Mouse (Mus musculus): ENCODE results near the gene Nipal3. TPM values are rescaled to one million over a fixed set of nuclear protein-coding genes. Genes with fewer than 3 reads are reported as not detected.

The Nipal3 gene
- polyA plus RNA-seq, 1 experiment, result 1.7 TPM

DNA sequence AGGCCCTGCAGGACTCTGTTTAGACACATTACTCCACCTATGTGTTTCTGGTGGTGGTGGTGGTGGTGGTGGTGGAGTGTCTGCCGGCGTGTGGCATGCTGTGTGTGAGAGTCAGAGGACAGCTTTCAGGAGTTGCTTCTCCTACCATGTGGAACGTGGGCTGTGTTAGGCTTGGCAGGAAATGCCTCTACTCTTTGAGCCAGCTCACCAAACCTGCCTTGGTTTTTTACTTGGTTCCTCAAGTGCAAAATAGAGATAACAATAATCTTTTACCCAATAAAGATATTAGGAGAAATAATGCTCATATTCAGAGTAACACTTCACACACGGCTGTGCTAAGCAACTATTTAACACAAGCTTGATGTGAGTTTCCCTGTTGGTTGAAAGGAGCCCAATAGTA is 65.5 kb downstream of the Nipal3 start:
- no peak overlapping the region for H3K4me3 ChIP-seq (ENCODE audit: insufficient read depth, low read length)
- H3K27ac ChIP-seq (ENCODE audit: insufficient read depth, low read length), result no peak overlapping the region
- no peaks in the 10 kb centered on the region for H3K4me1 ChIP-seq (ENCODE audit: control insufficient read depth, insufficient read depth, low read length)
- TF ChIP-seq POLR2A (IDR thresholded peaks at IDR 0.05; ENCODE audit: low read depth, low read length) (no peak), CTCF (IDR thresholded peaks at IDR 0.05; ENCODE audit: borderline replicate concordance, insufficient read depth, low read length) (no peak)

DNA sequence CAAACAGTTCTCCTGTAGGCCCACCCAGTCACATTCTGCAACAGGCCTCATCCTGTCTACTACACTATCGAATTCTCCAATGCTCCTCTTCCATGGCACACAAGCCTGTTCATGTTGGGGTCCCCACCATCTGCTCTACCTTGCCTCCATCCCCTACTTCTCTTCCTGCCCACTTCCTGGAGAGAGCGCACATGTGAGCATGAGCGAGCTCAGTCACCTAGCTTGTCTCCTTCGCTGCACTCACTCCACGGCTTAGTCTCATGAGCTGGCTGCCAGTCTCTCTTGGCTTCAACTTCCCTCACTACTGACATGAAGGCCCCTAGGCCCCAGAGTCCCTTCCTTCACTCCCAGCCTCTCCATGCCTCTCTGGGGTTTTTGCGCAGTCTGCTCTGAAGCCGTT is 68.3 kb downstream of the Nipal3 start:
- no peaks in the 10 kb centered on the region for H3K4me1 ChIP-seq (ENCODE audit: control insufficient read depth, insufficient read depth, low read length)
- H3K4me3 ChIP-seq (ENCODE audit: insufficient read depth, low read length), result no peak overlapping the region
- no peak overlapping the region for H3K27ac ChIP-seq (ENCODE audit: insufficient read depth, low read length)
- no peak for TF ChIP-seq POLR2A (IDR thresholded peaks at IDR 0.05; ENCODE audit: low read depth, low read length)
- no peak for TF ChIP-seq CTCF (IDR thresholded peaks at IDR 0.05; ENCODE audit: borderline replicate concordance, insufficient read depth, low read length)

DNA sequence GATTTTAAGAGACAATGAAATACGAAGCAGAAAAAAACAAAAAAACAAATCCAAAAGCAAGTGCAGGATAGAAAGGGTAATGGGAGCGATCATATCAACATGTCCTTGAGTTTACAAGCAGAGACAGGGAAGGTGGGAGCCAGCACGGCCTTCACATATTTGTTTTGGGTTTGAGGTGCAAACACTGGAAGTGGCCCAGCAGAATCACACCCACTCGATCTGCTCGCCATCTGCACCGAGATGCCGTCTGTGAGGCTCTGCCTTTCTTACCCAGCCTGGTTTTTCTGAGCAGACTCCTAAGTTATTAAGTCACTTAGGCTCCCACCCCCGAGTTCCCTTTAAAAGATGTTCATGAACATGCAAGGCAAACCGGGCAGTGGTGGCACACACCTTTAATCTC is 69.2 kb downstream of the Nipal3 start:
- no peaks in the 10 kb centered on the region for H3K4me1 ChIP-seq (ENCODE audit: control insufficient read depth, insufficient read depth, low read length)
- no peak for TF ChIP-seq POLR2A (IDR thresholded peaks at IDR 0.05; ENCODE audit: low read depth, low read length)
- TF ChIP-seq CTCF (IDR thresholded peaks at IDR 0.05; ENCODE audit: borderline replicate concordance, insufficient read depth, low read length), result no peak
- H3K4me3 ChIP-seq (ENCODE audit: insufficient read depth, low read length), result no peak overlapping the region
- H3K27ac ChIP-seq (ENCODE audit: insufficient read depth, low read length), result no peak overlapping the region

DNA sequence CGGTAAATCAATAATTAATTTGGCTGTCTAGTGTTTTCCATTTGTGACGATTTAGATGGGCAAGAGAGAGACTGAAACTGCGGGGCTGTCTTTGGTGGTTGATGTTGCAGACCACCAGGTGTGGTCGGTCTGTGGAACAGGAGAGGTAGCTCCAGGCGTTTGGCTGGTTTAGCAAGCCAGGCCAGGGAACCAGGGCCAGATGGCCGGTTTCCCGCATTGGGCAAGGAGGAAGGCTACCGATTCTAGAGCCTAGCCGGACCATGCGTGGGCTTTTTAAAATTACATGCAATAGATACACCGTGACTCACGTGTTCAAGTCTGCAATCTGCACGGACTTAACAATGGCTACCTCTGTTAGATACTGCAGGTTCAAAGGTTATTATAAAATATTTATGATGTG is 73.9 kb downstream of the Nipal3 start:
- Histone ChIP-seq H3K27ac (ENCODE audit: insufficient read depth, low read length) (no peak overlapping the region), H3K4me3 (ENCODE audit: insufficient read depth, low read length) (no peak overlapping the region), H3K4me1 (ENCODE audit: control insufficient read depth, insufficient read depth, low read length) (no peaks in the 10 kb centered on the region)
- TF ChIP-seq CTCF (IDR thresholded peaks at IDR 0.05; ENCODE audit: borderline replicate concordance, insufficient read depth, low read length), result no peak
- no peak for TF ChIP-seq POLR2A (IDR thresholded peaks at IDR 0.05; ENCODE audit: low read depth, low read length)

DNA sequence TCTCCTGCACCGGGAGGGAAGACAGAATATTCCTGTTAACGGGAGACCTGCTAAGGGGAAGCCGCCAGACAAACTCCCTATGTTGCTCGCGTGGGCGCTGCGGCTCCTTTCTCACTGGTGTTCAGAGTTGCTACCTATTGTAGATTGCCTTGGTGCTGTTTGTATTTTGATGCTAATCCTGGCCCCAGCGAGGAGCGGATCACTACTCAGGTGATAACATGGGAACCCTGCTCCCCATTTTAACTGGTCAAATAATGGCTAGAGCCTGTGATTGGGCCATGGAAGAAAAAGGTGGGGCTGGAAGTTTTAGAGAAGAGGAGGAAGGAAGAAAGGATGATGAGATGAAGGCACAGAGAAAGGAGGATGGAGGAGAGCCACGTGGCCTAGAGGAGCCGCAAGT is 74.4 kb downstream of the Nipal3 start:
- TF ChIP-seq CTCF (IDR thresholded peaks at IDR 0.05; ENCODE audit: borderline replicate concordance, insufficient read depth, low read length) (no peak), POLR2A (IDR thresholded peaks at IDR 0.05; ENCODE audit: low read depth, low read length) (no peak)
- no peak overlapping the region for H3K4me3 ChIP-seq (ENCODE audit: insufficient read depth, low read length)

DNA sequence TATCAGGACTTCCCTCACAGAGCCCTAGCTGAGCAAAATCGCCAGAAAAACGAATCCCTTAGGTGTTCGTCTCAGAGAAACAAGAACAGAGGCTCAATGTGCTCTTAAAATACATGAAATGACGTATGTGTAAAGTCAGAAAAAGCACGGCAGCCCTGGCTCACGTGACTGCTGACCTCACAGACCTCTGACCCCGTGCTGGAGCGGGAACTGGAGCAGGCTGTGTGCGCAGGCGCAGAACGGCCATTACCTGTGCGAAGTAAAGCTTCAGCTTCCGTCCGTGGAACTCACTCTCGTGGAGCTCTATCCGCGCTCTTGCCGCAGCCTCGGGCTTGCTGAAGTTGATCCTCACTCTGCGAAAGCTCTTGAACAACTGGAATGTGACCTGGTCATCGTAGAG is 74.8 kb downstream of the Nipal3 start:
- Histone ChIP-seq H3K27ac (ENCODE audit: insufficient read depth, low read length) (no peak overlapping the region), H3K4me3 (ENCODE audit: insufficient read depth, low read length) (no peak overlapping the region), H3K4me1 (ENCODE audit: control insufficient read depth, insufficient read depth, low read length) (no peaks in the 10 kb centered on the region)
- no peak for TF ChIP-seq POLR2A (IDR thresholded peaks at IDR 0.05; ENCODE audit: low read depth, low read length)
- TF ChIP-seq CTCF (IDR thresholded peaks at IDR 0.05; ENCODE audit: borderline replicate concordance, insufficient read depth, low read length), result no peak

More for the DNA sequence above, 74.4 kb downstream of the Nipal3 start:
- Histone ChIP-seq H3K4me1 (ENCODE audit: control insufficient read depth, insufficient read depth, low read length) (no peaks in the 10 kb centered on the region), H3K27ac (ENCODE audit: insufficient read depth, low read length) (no peak overlapping the region)

DNA sequence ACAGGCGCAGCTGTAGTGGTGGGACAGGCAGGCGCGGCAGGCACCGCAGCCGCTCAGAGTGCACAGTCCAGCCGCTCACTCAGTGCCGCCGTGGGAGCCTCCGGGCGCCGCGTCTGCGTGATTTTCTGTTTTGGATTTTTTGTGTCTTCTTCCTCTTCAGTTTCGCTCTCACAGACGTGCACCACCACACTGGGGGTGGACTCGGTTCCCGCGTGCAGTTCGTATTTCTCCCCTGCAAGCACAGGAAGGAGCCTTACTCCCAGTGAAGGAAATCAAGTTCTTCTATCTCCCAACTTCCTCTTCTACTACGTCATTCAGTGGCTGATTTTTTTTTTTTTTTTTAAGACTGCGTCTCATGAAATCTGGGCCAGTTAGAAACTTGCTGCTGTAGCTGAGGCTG is 78.5 kb downstream of the Nipal3 start:
- no peak for TF ChIP-seq POLR2A (IDR thresholded peaks at IDR 0.05; ENCODE audit: low read depth, low read length)
- no peak for TF ChIP-seq CTCF (IDR thresholded peaks at IDR 0.05; ENCODE audit: borderline replicate concordance, insufficient read depth, low read length)
- H3K27ac ChIP-seq (ENCODE audit: insufficient read depth, low read length), result no peak overlapping the region
- H3K4me3 ChIP-seq (ENCODE audit: insufficient read depth, low read length), result no peak overlapping the region
- H3K4me1 ChIP-seq (ENCODE audit: control insufficient read depth, insufficient read depth, low read length), result no peaks in the 10 kb centered on the region

DNA sequence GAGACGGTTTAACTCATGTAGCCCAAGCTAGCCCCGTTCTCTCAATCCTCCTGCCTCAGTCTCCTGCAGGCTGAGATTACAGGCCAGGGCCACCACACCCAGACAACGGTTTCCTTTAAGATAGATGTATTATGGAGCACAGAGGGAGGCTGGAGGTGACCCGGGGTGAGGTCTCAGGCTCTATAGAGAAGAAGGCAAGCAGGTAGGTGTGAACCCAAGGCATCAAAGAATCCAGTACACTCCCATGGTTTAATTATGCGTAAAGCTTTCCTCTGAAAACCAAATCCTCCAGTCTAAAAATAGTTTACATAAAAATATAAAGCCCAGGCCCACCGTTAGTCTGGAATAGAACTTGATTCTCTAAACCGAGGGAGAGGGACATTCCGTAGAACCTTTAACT is 81.3 kb downstream of the Nipal3 start:
- no peak overlapping the region for H3K4me3 ChIP-seq (ENCODE audit: insufficient read depth, low read length)
- TF ChIP-seq CTCF (IDR thresholded peaks at IDR 0.05; ENCODE audit: borderline replicate concordance, insufficient read depth, low read length), result no peak
- TF ChIP-seq POLR2A (IDR thresholded peaks at IDR 0.05; ENCODE audit: low read depth, low read length), result no peak
- H3K27ac ChIP-seq (ENCODE audit: insufficient read depth, low read length), result no peak overlapping the region
- H3K4me1 ChIP-seq (ENCODE audit: control insufficient read depth, insufficient read depth, low read length), result no peaks in the 10 kb centered on the region

DNA sequence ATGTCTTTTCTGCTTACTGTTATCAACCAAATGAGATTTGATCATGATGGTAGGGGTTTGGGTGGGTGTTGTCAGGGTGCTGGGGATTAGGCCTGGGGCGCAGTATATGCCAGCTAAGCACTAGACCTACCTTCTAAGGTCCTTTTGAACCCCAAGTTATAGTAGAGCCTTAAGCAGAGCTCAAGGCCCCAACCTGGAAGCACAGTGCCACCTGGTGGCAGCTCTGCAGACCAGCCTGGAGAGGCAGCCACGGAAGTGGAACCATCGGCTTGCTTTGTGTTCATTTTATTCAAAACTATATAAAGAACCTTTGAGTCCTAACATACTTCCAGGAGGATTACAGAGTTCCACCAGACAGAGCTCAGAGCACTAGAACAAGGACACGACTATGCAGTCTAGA is 83.2 kb downstream of the Nipal3 start:
- Histone ChIP-seq H3K4me3 (ENCODE audit: insufficient read depth, low read length) (no peak overlapping the region), H3K4me1 (ENCODE audit: control insufficient read depth, insufficient read depth, low read length) (no peaks in the 10 kb centered on the region), H3K27ac (ENCODE audit: insufficient read depth, low read length) (no peak overlapping the region)
- TF ChIP-seq POLR2A (IDR thresholded peaks at IDR 0.05; ENCODE audit: low read depth, low read length) (no peak), CTCF (IDR thresholded peaks at IDR 0.05; ENCODE audit: borderline replicate concordance, insufficient read depth, low read length) (peak; percentile 88)

DNA sequence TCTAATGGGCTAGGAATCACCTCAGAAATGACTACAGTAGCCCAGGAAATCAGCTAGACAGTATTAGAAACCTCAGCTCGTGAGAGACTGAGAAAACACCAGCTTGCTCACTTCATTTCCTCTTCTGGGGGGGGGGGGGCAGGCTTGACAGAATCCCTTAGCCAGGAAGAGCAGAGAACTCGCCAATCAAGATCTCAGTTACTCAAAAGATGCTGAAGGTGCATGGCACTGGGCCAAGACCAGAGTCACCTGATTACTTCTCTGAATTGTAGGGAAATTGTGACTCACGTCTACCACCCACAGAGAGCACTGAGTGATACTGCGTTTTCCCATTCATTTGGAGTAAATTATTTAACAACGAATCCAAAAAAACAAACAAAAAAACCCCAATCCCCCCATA is 88.7 kb downstream of the Nipal3 start:
- H3K4me1 ChIP-seq (ENCODE audit: control insufficient read depth, insufficient read depth, low read length), result peaks cover 3% of the 10 kb centered on the region; the same call in 1 of the 2 replicates
- no peak overlapping the region for H3K27ac ChIP-seq (ENCODE audit: insufficient read depth, low read length)
- TF ChIP-seq CTCF (IDR thresholded peaks at IDR 0.05; ENCODE audit: borderline replicate concordance, insufficient read depth, low read length), result no peak
- TF ChIP-seq POLR2A (IDR thresholded peaks at IDR 0.05; ENCODE audit: low read depth, low read length), result no peak
- H3K4me3 ChIP-seq (ENCODE audit: insufficient read depth, low read length), result no peak overlapping the region

DNA sequence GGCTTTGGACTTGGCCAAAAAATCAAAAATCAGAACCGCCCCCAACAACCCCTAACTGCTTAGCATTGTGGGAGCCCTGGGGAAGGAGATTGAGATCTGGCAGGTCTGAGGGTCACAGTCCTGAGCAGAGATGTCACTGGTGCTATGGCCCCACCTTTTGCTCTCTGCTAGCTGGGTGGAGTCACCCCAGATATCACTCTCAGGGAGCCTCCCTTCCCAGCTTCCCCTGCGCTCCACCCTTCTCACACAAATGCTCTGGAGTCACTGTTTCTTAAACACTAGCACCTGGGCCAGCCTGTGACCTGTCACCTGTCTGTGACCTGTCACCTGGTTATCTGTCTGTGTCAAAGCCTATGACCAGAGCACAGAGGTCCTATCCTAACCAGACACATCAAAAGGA is 89.9 kb downstream of the Nipal3 start:
- Histone ChIP-seq H3K4me1 (ENCODE audit: control insufficient read depth, insufficient read depth, low read length) (peaks cover 3% of the 10 kb centered on the region; the same call in 1 of the 2 replicates), H3K27ac (ENCODE audit: insufficient read depth, low read length) (no peak overlapping the region), H3K4me3 (ENCODE audit: insufficient read depth, low read length) (no peak overlapping the region)
- TF ChIP-seq POLR2A (IDR thresholded peaks at IDR 0.05; ENCODE audit: low read depth, low read length), result no peak
- TF ChIP-seq CTCF (IDR thresholded peaks at IDR 0.05; ENCODE audit: borderline replicate concordance, insufficient read depth, low read length), result no peak
